Mouse (Mus musculus) urinary bladder, postnatal 25 days (tissue): ENCODE results near the gene Fam186a.
"Not testable (repeated sequence)": the region's sequence is repeated elsewhere in the genome, so short reads cannot be mapped to it uniquely, and the experiment has no call there.

Experiments
- DNase-seq: peaks from one replicate; pipeline ENCODE4 v3.0.0; 2022; ENCODE audit warnings: low spot score

The Fam186a gene

GRCm38 (mm10) chr15:99934501-99934900, 32.4 kb downstream of the Fam186a start:
- DNase-seq = no peak

GRCm38 (mm10) chr15:99931231-99931630, 35.6 kb downstream of the Fam186a start:
- no peak for DNase-seq

GRCm38 (mm10) chr15:99919601-99920158, 47.2 kb downstream of the Fam186a start:
- DNase-seq = no peak

- no peak for DNase-seq
Observed at GRCm38 (mm10) chr15:99917264-99917663, 49.6 kb downstream of the Fam186a start.

- no peak for DNase-seq
Observed at GRCm38 (mm10) chr15:99914613-99915012, 52.2 kb downstream of the Fam186a start.

- no peak for DNase-seq
Observed at GRCm38 (mm10) chr15:99911785-99912184, 55.1 kb downstream of the Fam186a start.

GRCm38 (mm10) chr15:99909339-99909996, 57.4 kb downstream of the Fam186a start:
- DNase-seq = not testable (repeated sequence)

- DNase-seq = no peak
Observed at GRCm38 (mm10) chr15:99907514-99907913, 59.3 kb downstream of the Fam186a start.

- no peak for DNase-seq
Observed at GRCm38 (mm10) chr15:99907041-99907440, 59.8 kb downstream of the Fam186a start.

GRCm38 (mm10) chr15:99904841-99905240, 62.0 kb downstream of the Fam186a start:
- no peak for DNase-seq

- peak; percentile 54 for DNase-seq
Observed at GRCm38 (mm10) chr15:99904333-99904732, 62.5 kb downstream of the Fam186a start.

GRCm38 (mm10) chr15:99903227-99903626, 63.6 kb downstream of the Fam186a start:
- no peak for DNase-seq

- no peak for DNase-seq
Observed at GRCm38 (mm10) chr15:99902786-99903185, 64.1 kb downstream of the Fam186a start.

- DNase-seq = no peak
Observed at GRCm38 (mm10) chr15:99896621-99897020, 70.2 kb downstream of the Fam186a start.

- no peak for DNase-seq
Observed at GRCm38 (mm10) chr15:99891355-99891754, 75.5 kb downstream of the Fam186a start.

GRCm38 (mm10) chr15:99890412-99891236, 76.2 kb downstream of the Fam186a start:
- DNase-seq = peak; percentile 32

GRCm38 (mm10) chr15:99889275-99889874, 77.5 kb downstream of the Fam186a start:
- no peak for DNase-seq

- DNase-seq = not testable (repeated sequence)
Observed at GRCm38 (mm10) chr15:99887130-99887529, 79.7 kb downstream of the Fam186a start.

GRCm38 (mm10) chr15:99884038-99884437, 82.8 kb downstream of the Fam186a start:
- DNase-seq = no peak

- no peak for DNase-seq
Observed at GRCm38 (mm10) chr15:99878541-99878940, 88.3 kb downstream of the Fam186a start.

- DNase-seq = peak; percentile 83
Observed at GRCm38 (mm10) chr15:99875334-99875869, 91.5 kb downstream of the Fam186a start, which contains the start of gene Lima1. Gene Lima1 (minus strand): TSS chr15:99875456.
